Mouse (Mus musculus) midbrain, embryonic 16.5 days (tissue): Measurements from ENCODE around the gene Mkrn2os. TPM values are rescaled to one million over a fixed set of nuclear protein-coding genes. Genes with fewer than 3 reads are reported as not detected.
"Not testable (repeated sequence)": the region's sequence is repeated elsewhere in the genome, so short reads cannot be mapped to it uniquely, and the experiment has no call there.

ENCODE experiments used
- ATAC-seq: fragments of 200-750 bp; cut with Nextera tagmentation; 2 replicates; pipeline ENCODE4 v1.8.0; 2017; ENCODE audit warnings: moderate TSS enrichment
- H3K27ac ChIP-seq: fragments of 300-500 bp; sonication (generic); 2 replicates; pipeline ENCODE4 v1.5.1; 2014; ENCODE audit warnings: mild to moderate bottlenecking, low read length, mixed read lengths
- H3K27me3 ChIP-seq: fragments of 300-500 bp; sonication (generic); 2 replicates; pipeline ENCODE4 v1.6.1; 2014; ENCODE audit warnings: low read depth, low read length, mixed read lengths; ENCODE audit not compliant: control insufficient read depth, insufficient read depth
- H3K36me3 ChIP-seq: fragments of 300-500 bp; sonication (generic); 2 replicates; pipeline ENCODE4 v1.6.1; 2014; ENCODE audit warnings: mild to moderate bottlenecking, low read length, moderate library complexity, mixed read lengths; ENCODE audit not compliant: control insufficient read depth, insufficient read depth
- H3K4me1 ChIP-seq: fragments of 300-500 bp; sonication (generic); 2 replicates; pipeline ENCODE4 v1.6.1; 2014; ENCODE audit warnings: mild to moderate bottlenecking, low read length, mixed read lengths; ENCODE audit not compliant: control insufficient read depth, insufficient read depth
- H3K4me2 ChIP-seq: fragments of 300-500 bp; sonication (generic); 2 replicates; pipeline ENCODE4 v1.6.1; 2014; ENCODE audit warnings: mild to moderate bottlenecking, low read length, mixed read lengths
- H3K4me3 ChIP-seq: fragments of 300-500 bp; sonication (generic); 2 replicates; pipeline ENCODE4 v1.5.1; 2014; ENCODE audit warnings: low read depth, mild to moderate bottlenecking, low read length, moderate library complexity, mixed read lengths
- H3K9ac ChIP-seq: fragments of 300-500 bp; sonication (generic); 2 replicates; pipeline ENCODE4 v1.6.1; 2014; ENCODE audit warnings: low read depth, low read length, mixed read lengths
- H3K9me3 ChIP-seq: fragments of 300-500 bp; sonication (generic); replicated peaks from 2 replicates; pipeline ENCODE4 v1.6.1; 2014; ENCODE audit warnings: mild to moderate bottlenecking, low read length, mixed read lengths; ENCODE audit not compliant: control insufficient read depth, poor library complexity, severe bottlenecking
- WGBS: fragments of 180-500 bp; shearing (Covaris S2); extraction: QIAGEN DNeasy Blood & Tissue Kit; methylation state at CpG from one replicate; pipeline ENCODE4 v1.1.7; 2014; 5-methylcytosine and 5-hydroxymethylcytosine counted together
- polyA plus RNA-seq: library from polyadenylated mRNA; unstranded; fragments of >200 nt; fragmentation: Nextera tagmentation; extraction: Ambion mirVana; gene quantifications from 2 replicates; pipeline ENCODE4 v1.2.1, GENCODE M21; 2015

The Mkrn2os gene
- 0.46 and 0.48 TPM in 2 replicates for polyA plus RNA-seq

GRCm38 (mm10) chr6:115592458-115592857 lies at the start of gene Mkrn2os:
Gene Mkrn2os, minus strand, starts transcription at chr6:115592576.
- no peaks in the 10 kb centered on the region for H3K27me3 ChIP-seq
- no peak within 1 kb of the TSS for H3K27ac ChIP-seq
- no peaks in the 10 kb centered on the region for H3K9me3 ChIP-seq
- H3K4me2 ChIP-seq, result no peak within 1 kb of the TSS
- ATAC-seq, result no peak
- no peak within 1 kb of the TSS for H3K9ac ChIP-seq
- no peak within 1 kb of the TSS for H3K4me3 ChIP-seq
- H3K36me3 ChIP-seq, result no peaks in the 10 kb centered on the region
- no peaks in the 10 kb centered on the region for H3K4me1 ChIP-seq
- 66% methylated on average over 5 of the region's 5 CpGs for WGBS

- peaks cover 19% of the 10 kb centered on the region for H3K36me3 ChIP-seq
- not testable (repeated sequence) for H3K4me3 ChIP-seq
- 94% methylated on average over 7 of the region's 7 CpGs for WGBS
Measured at GRCm38 (mm10) chr6:115638188-115638587, 45.8 kb upstream of the Mkrn2os start.

GRCm38 (mm10) chr6:115634015-115634414 lies 41.6 kb upstream of the Mkrn2os start:
- Histone ChIP-seq H3K9ac (no peak overlapping the region), H3K4me2 (no peak overlapping the region), H3K36me3 (peaks cover 34% of the 10 kb centered on the region), H3K4me3 (no peak overlapping the region), H3K4me1 (no peaks in the 10 kb centered on the region), H3K27ac (no peak overlapping the region), H3K9me3 (no peaks in the 10 kb centered on the region), H3K27me3 (no peaks in the 10 kb centered on the region)
- no peak for ATAC-seq
- WGBS, result 98% methylated on average over 2 of the region's 2 CpGs

More at GRCm38 (mm10) chr6:115638188-115638587, 45.8 kb upstream of the Mkrn2os start:
- H3K27me3 ChIP-seq, H3K9me3 ChIP-seq, ATAC-seq, H3K27ac ChIP-seq, H3K4me2 ChIP-seq, H3K9ac ChIP-seq, H3K4me1 ChIP-seq: not testable (repeated sequence)

GRCm38 (mm10) chr6:115631056-115631795 lies 38.9 kb upstream of the Mkrn2os start:
- H3K36me3 ChIP-seq, result peaks cover 39% of the 10 kb centered on the region
- no peaks in the 10 kb centered on the region for H3K9me3 ChIP-seq
- no peak for ATAC-seq
- no peak overlapping the region for H3K9ac ChIP-seq
- no peak overlapping the region for H3K4me2 ChIP-seq
- no peak overlapping the region for H3K4me3 ChIP-seq
- H3K27me3 ChIP-seq, result no peaks in the 10 kb centered on the region
- 92% methylated on average over 3 of the region's 3 CpGs for WGBS
- H3K27ac ChIP-seq, result no peak overlapping the region
- H3K4me1 ChIP-seq, result no peaks in the 10 kb centered on the region

GRCm38 (mm10) chr6:115626121-115626520 lies 33.7 kb upstream of the Mkrn2os start:
- H3K4me2 ChIP-seq, result no peak overlapping the region
- no peaks in the 10 kb centered on the region for H3K27me3 ChIP-seq
- no peak overlapping the region for H3K4me3 ChIP-seq
- H3K27ac ChIP-seq, result no peak overlapping the region
- no peak overlapping the region for H3K9ac ChIP-seq
- peaks cover 34% of the 10 kb centered on the region for H3K36me3 ChIP-seq
- ATAC-seq, result no peak
- 92% methylated on average over 5 of the region's 5 CpGs for whole genome bisulfite sequencing
- no peaks in the 10 kb centered on the region for H3K4me1 ChIP-seq
- H3K9me3 ChIP-seq, result no peaks in the 10 kb centered on the region

- Histone ChIP-seq H3K4me3 (no peak overlapping the region), H3K4me2 (no peak overlapping the region), H3K36me3 (peaks cover 56% of the 10 kb centered on the region), H3K4me1 (no peaks in the 10 kb centered on the region), H3K9me3 (no peaks in the 10 kb centered on the region), H3K27ac (no peak overlapping the region), H3K9ac (no peak overlapping the region), H3K27me3 (no peaks in the 10 kb centered on the region)
- no peak for ATAC-seq
- WGBS, result 96% methylated on average over 1 of the region's 1 CpGs
Measured at GRCm38 (mm10) chr6:115620942-115621341, 28.6 kb upstream of the Mkrn2os start.

GRCm38 (mm10) chr6:115619818-115620217 lies 27.4 kb upstream of the Mkrn2os start:
- ATAC-seq, result no peak

GRCm38 (mm10) chr6:115615983-115616382 lies 23.6 kb upstream of the Mkrn2os start:
- ATAC-seq, result no peak
- Histone ChIP-seq H3K4me2 (no peak overlapping the region), H3K4me1 (no peaks in the 10 kb centered on the region), H3K36me3 (peaks cover 46% of the 10 kb centered on the region), H3K4me3 (no peak overlapping the region), H3K27ac (no peak overlapping the region), H3K9me3 (no peaks in the 10 kb centered on the region), H3K27me3 (no peaks in the 10 kb centered on the region), H3K9ac (no peak overlapping the region)
- WGBS, result 83% methylated on average over 3 of the region's 3 CpGs

More at GRCm38 (mm10) chr6:115619818-115620217, 27.4 kb upstream of the Mkrn2os start:
- no peaks in the 10 kb centered on the region for H3K4me1 ChIP-seq
- H3K9ac ChIP-seq, result no peak overlapping the region
- H3K9me3 ChIP-seq, result no peaks in the 10 kb centered on the region
- H3K27ac ChIP-seq, result no peak overlapping the region
- no peak overlapping the region for H3K4me2 ChIP-seq
- no peak overlapping the region for H3K4me3 ChIP-seq
- 92% methylated on average over 10 of the region's 10 CpGs for WGBS
- H3K36me3 ChIP-seq, result peaks cover 53% of the 10 kb centered on the region
- H3K27me3 ChIP-seq, result no peaks in the 10 kb centered on the region

GRCm38 (mm10) chr6:115613793-115614192 lies 21.4 kb upstream of the Mkrn2os start:
- Histone ChIP-seq H3K27me3 (no peaks in the 10 kb centered on the region), H3K9me3 (no peaks in the 10 kb centered on the region), H3K4me1 (no peaks in the 10 kb centered on the region), H3K36me3 (peaks cover 25% of the 10 kb centered on the region), H3K9ac (no peak overlapping the region), H3K4me3 (no peak overlapping the region), H3K4me2 (no peak overlapping the region), H3K27ac (no peak overlapping the region)
- no peak for ATAC-seq
